Mouse (Mus musculus) olfactory bulb, adult 2 months (tissue): Measurements from ENCODE around the gene Nucb1. TPM values are rescaled to one million over a fixed set of nuclear protein-coding genes. Genes with fewer than 3 reads are reported as not detected.
"Not testable (repeated sequence)": the region's sequence is repeated elsewhere in the genome, so short reads cannot be mapped to it uniquely, and the experiment has no call there.

Experiments
- H3K27ac ChIP-seq: fragments of 200-500 bp; 2 replicates; pipeline ENCODE4 v1.5.1; 2012; ENCODE audit warnings: low read depth, low read length; ENCODE audit not compliant: insufficient read depth
- H3K4me1 ChIP-seq: fragments of 200-500 bp; 2 replicates; pipeline ENCODE4 v1.6.1; 2012; ENCODE audit warnings: low read length; ENCODE audit not compliant: control insufficient read depth, insufficient read depth
- H3K4me3 ChIP-seq: fragments of 200-500 bp; 2 replicates; pipeline ENCODE4 v1.5.1; 2012; ENCODE audit warnings: mild to moderate bottlenecking, low read depth, low read length, moderate library complexity; ENCODE audit not compliant: insufficient read depth
- CTCF ChIP-seq: fragments of 200-500 bp; IDR thresholded peaks from 2 replicates; pipeline ENCODE4 v1.5.1; 2012; ENCODE audit warnings: low read depth, mild to moderate bottlenecking, low read length, moderate library complexity; ENCODE audit not compliant: insufficient read depth
- POLR2A ChIP-seq: fragments of 200-500 bp; IDR thresholded peaks from 2 replicates; pipeline ENCODE4 v1.6.1; 2012; ENCODE audit warnings: mild to moderate bottlenecking, low read depth, low read length, moderate library complexity; ENCODE audit not compliant: insufficient read depth
- WGBS: fragments of 180-500 bp; shearing (Covaris S2); methylation state at CpG from one replicate; pipeline ENCODE4 v1.1.7; 2018; 5-methylcytosine and 5-hydroxymethylcytosine counted together
- polyA plus RNA-seq: library from polyadenylated mRNA; stranded (reverse); fragments of >200 nt; gene quantifications from 2 replicates; pipeline ENCODE4 v1.2.4, GENCODE M21; 2012; ENCODE audit warnings: low replicate concordance; ENCODE audit not compliant: missing spikeins, insufficient read depth, insufficient read length

Gene Nucb1
- polyA plus RNA-seq, 1 experiment, result not detected

DNA sequence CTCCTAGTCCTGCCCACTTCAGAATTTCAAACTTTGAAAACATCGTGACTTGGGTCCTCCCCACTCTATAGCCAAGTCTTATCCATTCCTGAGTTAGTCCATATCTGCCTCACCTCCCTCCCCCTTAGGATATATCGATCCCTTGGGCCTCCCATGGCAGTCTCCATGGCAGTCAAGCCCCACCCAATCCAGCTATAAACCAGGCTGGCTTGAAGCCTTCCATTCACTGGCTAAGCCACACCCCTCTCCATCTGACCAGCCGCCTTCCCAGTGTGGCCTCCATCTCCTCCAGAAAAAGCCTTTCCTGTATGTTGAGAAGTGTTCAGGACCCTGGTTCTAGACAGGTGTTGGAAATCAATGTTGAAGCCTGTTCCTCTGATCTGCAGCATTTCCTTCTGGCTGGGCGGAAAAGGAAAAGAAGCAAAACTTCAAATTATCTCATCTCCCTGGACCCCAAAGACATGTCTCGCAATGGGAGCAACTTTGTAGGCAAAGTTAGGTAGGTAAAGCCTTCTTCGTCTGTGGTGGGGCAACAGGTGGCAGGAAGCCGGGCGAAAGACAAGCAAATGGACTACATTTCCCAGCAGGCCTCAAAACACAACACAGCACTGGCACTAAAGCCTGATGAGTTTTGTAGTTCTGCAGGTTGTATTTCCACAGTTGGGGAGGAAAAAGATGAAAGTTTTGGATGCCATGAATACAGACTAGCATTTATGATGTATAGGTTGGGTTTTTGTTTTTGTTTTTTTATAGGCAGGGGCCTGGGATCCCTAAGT lies 9.3 kb upstream of the Nucb1 start:
- H3K27ac ChIP-seq, result no peak overlapping the region
- peaks cover 14% of the 10 kb centered on the region for H3K4me1 ChIP-seq
- H3K4me3 ChIP-seq, result no peak overlapping the region
- WGBS, result 79% methylated on average over 8 of the region's 8 CpGs
- TF ChIP-seq POLR2A, result no peak
- TF ChIP-seq CTCF, result no peak

DNA sequence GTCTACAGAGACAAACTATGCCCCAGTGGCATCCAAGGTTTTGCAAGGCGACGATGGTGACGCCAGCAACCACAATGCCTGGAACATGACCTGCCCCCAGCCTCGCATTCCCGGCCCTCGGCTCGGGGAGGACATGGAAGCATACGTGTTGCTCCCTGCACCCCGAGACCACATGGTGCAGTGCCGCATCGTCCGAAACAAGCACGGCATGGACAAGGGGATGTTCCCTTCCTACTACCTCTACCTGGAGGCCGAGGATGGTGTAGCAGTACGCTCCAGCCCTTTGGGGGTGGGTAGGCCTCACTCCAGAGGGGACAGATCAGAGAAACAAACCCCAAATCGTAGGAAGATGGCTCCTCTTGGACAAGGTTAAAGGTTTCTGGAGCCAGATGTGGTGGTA lies 8.4 kb upstream of the Nucb1 start:
- Histone ChIP-seq H3K27ac (no peak overlapping the region), H3K4me3 (no peak overlapping the region), H3K4me1 (peaks cover 8% of the 10 kb centered on the region)
- no peak for TF ChIP-seq POLR2A
- no peak for TF ChIP-seq CTCF
- 91% methylated on average over 16 of the region's 16 CpGs for WGBS

DNA sequence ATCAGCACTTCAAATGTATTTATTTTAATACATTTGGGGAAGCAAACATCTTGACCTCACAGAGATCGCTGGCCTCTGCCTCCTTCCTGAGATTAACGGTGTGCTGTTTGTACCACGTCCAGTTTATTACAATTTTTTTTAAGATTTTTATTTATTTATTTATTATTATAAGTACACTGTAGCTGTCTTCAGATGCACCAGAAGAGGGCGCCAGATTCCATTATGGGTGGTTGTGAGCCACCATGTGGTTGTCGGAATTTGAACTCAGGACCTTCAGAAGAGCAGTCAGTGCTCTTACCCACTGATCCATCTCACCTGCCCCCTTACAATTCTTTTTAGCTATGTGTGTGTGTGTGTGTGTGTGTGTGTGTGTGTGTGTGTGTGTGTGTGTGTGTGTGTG lies 6.6 kb upstream of the Nucb1 start:
- not testable (repeated sequence) for H3K27ac ChIP-seq, H3K4me1 ChIP-seq, H3K4me3 ChIP-seq
- WGBS, result 61% methylated on average over 5 of the region's 5 CpGs

DNA sequence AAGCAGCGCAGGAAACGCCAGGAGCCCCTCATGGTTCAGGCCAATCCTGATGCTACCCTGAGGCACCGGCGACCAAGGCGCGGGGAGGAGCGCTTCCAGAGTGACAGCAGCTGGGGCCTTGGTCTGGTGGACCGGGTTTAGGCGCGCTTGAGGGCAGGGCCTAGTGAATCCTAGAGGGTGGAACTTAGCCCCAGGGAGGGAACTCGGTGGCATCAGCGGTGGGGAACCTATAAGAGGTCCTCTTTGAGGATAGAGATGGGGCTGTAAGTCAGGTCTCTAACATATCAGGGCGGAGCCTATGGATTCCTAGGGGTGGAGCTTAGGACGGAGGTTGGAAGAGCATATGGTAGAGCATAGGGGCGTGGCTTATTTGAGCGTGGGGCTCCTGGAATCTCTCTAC lies 5.2 kb upstream of the Nucb1 start:
- H3K4me3 ChIP-seq, result no peak overlapping the region
- no peak overlapping the region for H3K27ac ChIP-seq
- WGBS, result 51% methylated on average over 16 of the region's 16 CpGs
- H3K4me1 ChIP-seq, result no peaks in the 10 kb centered on the region
- TF ChIP-seq CTCF (no peak), POLR2A (no peak)

DNA sequence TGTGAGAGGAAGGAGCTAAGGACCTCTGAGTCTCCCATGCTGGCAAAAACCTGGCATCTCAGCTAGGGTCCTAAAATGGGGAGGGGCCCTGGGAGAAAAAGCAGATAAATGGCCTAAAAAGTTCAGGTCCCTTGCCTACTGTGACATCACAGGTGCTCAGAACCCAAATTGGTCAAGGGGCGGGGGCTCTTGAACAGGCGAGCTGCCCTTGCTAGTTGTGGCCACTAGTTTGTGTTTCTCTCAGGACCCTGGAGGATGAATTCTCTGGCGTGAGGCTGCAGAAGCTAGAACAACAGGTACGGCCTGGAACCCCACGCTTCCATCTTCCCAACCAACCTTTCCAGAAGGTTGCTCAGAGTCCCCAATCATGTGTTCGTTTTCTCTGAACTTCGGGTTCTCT lies 4.2 kb upstream of the Nucb1 start:
- Histone ChIP-seq H3K4me3 (no peak overlapping the region), H3K4me1 (peaks cover 2% of the 10 kb centered on the region; the same call in 1 of the 2 replicates), H3K27ac (no peak overlapping the region)
- no peak for TF ChIP-seq POLR2A
- TF ChIP-seq CTCF, result no peak
- 88% methylated on average over 7 of the region's 7 CpGs for WGBS

DNA sequence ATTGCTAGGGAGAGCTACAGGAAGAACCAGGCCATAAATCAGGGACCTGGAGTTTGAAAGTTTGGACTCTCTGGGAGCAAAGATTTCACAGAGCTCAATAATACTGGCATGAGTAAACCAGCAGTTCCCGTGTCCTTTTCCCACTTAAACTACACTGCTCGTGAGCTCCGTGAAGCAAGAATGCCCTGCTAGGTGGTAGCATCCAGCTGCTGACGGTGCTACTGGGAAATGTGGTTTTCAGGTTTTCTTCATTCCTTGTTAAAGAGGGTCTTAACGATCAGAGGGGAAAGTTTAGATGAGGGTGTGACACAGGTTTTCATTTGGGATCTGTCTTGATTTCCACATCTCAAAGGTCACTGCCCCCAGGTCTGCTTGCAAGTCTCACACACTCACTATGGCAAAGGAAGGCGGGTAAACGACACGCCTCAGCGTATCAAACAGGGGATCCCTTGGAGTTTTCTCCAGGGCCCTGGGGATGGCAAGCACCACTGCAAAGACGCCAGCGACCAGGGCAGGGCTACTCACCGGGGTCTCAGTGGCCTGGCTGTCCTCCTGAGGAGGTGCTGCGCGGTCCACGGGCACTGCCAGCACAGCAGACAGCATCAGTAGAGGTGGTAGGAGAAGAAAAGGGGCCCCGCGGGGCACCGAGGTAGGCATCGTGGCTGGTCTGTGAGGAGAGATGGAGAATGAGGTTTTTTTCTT lies 874 bp downstream of the Nucb1 start:
- H3K4me3 ChIP-seq, result peak overlapping the region; percentile 92
- peaks cover 4% of the 10 kb centered on the region; the same call in 1 of the 2 replicates for H3K4me1 ChIP-seq
- no peak overlapping the region for H3K27ac ChIP-seq
- 19% methylated on average over 19 of the region's 19 CpGs for WGBS
- no peak for TF ChIP-seq CTCF
- TF ChIP-seq POLR2A, result no peak

DNA sequence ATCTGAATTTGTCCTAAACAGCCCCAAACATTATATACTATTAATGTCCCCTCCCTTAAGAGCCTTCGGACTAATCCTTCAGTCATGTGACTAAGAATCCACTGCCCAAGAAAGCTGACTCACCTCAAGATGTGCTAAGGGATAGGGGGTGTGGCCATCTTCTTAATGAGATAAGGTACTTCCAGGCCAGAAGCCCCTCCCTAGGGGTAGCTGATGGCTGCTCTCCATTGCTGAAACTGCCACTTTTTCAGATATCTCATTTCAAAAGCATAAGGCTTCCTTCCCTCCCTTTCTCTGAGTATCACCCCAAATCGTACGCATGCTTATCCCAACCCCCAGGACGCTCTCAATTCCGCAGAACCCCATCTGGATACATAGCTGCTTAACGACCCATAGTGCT lies 1.6 kb downstream of the Nucb1 start:
- 85% methylated on average over 6 of the region's 6 CpGs for WGBS
- Histone ChIP-seq H3K4me1 (peaks cover 4% of the 10 kb centered on the region; the same call in 1 of the 2 replicates), H3K4me3 (no peak overlapping the region), H3K27ac (no peak overlapping the region)
- TF ChIP-seq POLR2A, result no peak
- no peak for TF ChIP-seq CTCF

DNA sequence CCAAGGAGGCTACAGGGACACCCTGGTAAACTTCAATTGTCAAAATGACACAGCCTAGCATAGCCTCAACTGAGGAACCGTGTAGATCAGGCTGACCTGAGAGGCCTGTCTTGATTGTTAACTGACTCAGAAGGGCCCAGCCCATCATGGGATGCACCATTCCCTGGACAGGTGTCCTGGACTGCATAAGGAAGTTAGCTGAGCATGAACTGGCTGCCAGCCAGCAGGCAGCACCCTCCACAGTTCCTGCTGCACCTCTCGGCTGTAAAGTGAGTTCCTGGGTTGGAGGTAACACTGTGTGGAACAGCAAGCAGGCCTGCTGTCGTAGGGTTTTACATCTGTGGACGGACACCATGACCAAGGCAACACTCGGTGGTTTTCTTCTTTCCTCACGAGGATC lies 2.6 kb downstream of the Nucb1 start:
- Histone ChIP-seq H3K4me1 (peaks cover 4% of the 10 kb centered on the region; the same call in 1 of the 2 replicates), H3K27ac (no peak overlapping the region), H3K4me3 (no peak overlapping the region)
- 84% methylated on average over 6 of the region's 6 CpGs for whole genome bisulfite sequencing
- no peak for TF ChIP-seq POLR2A
- TF ChIP-seq CTCF, result no peak

DNA sequence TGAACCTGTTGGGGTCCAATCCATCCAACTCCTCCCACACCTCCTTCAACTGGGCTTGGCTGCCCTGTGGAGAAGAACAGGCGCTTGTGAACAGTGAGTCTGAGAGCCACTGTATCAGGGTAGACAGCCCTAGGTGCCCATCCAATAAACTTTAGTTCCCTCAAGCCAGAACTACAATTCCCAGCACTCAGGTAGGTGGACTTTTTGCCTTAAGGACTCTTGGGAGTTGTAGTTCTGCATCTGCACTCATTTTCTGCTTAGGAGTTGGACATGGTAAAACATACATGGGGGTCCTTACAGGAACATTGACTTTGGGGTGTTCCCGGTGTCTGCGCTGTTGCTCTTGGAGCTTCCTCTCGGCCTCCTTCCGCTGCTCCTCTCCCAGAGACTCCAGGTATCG lies 11.8 kb downstream of the Nucb1 start:
- TF ChIP-seq CTCF (no peak), POLR2A (no peak)
- WGBS, result 94% methylated on average over 6 of the region's 6 CpGs
- Histone ChIP-seq H3K4me3 (no peak overlapping the region), H3K27ac (no peak overlapping the region), H3K4me1 (no peaks in the 10 kb centered on the region)
